Mouse (Mus musculus) lung, postnatal 0 days (tissue): ENCODE measurements around the gene Cox6a2. TPM values are rescaled to one million over a fixed set of nuclear protein-coding genes. Genes with fewer than 3 reads are reported as not detected.
A peak's percentile ranks its signal among the peaks of the same experiment; 100 is the strongest.

Source experiments
- ATAC-seq: fragments of 200-750 bp; cut with Nextera tagmentation; 2 replicates; pipeline ENCODE4 v1.8.0; 2017; ENCODE audit warnings: moderate library complexity
- DNase-seq: peaks from one replicate; pipeline ENCODE4 v3.0.0-alpha.2; 2016; ENCODE audit warnings: low spot score
- H3K27ac ChIP-seq: fragments of 300-500 bp; sonication (generic); 2 replicates; pipeline ENCODE4 v1.5.1; 2014; ENCODE audit warnings: antibody characterized with exemption, mild to moderate bottlenecking, low read length, mixed read lengths
- H3K27me3 ChIP-seq: fragments of 300-500 bp; sonication (generic); replicated peaks from 2 replicates; pipeline ENCODE4 v1.6.1; 2014; ENCODE audit warnings: low read length, mixed read lengths; ENCODE audit not compliant: insufficient read depth
- H3K36me3 ChIP-seq: fragments of 300-500 bp; sonication (generic); 2 replicates; pipeline ENCODE4 v1.6.1; 2014; ENCODE audit warnings: low read length, mixed read lengths; ENCODE audit not compliant: insufficient read depth
- H3K4me1 ChIP-seq: fragments of 300-500 bp; sonication (generic); 2 replicates; pipeline ENCODE4 v1.6.1; 2014; ENCODE audit warnings: antibody characterized with exemption, low read depth, low read length, mixed read lengths; ENCODE audit not compliant: insufficient read depth
- H3K4me2 ChIP-seq: fragments of 300-500 bp; sonication (generic); replicated peaks from 2 replicates; pipeline ENCODE4 v1.6.1; 2014; ENCODE audit warnings: low read depth, mild to moderate bottlenecking, low read length, moderate library complexity, mixed read lengths
- H3K4me3 ChIP-seq: fragments of 300-500 bp; sonication (generic); 2 replicates; pipeline ENCODE4 v1.5.1; 2014; ENCODE audit warnings: low read depth, low read length
- H3K9ac ChIP-seq: fragments of 300-500 bp; sonication (generic); replicated peaks from 2 replicates; pipeline ENCODE4 v1.6.1; 2014; ENCODE audit warnings: low read depth, mild to moderate bottlenecking
- H3K9me3 ChIP-seq: fragments of 300-500 bp; sonication (generic); 2 replicates; pipeline ENCODE4 v1.6.1; 2016; ENCODE audit warnings: low read length, mixed read lengths
- CTCF ChIP-seq: IDR thresholded peaks from 2 replicates; pipeline ENCODE4 v1.5.1; 2016; ENCODE audit warnings: antibody characterized with exemption, mild to moderate bottlenecking
- EP300 ChIP-seq: IDR thresholded peaks from 2 replicates; pipeline ENCODE4 v1.6.1; 2016; ENCODE audit warnings: antibody characterized with exemption, mild to moderate bottlenecking, control low read depth
- WGBS: fragments of 180-500 bp; shearing (Covaris S2); extraction: QIAGEN DNeasy Blood & Tissue Kit; methylation state at CpG from one replicate; pipeline ENCODE4 v1.1.7; 2014; 5-methylcytosine and 5-hydroxymethylcytosine counted together
- polyA plus RNA-seq: library from polyadenylated mRNA; unstranded; fragments of >200 nt; fragmentation: Nextera tagmentation; extraction: Ambion mirVana; gene quantifications from 2 replicates; pipeline ENCODE4 v1.2.1, GENCODE M21; 2015

The Cox6a2 gene
- polyA plus RNA-seq, 1 experiment from 2014 or later, result 27.8 TPM

DNA sequence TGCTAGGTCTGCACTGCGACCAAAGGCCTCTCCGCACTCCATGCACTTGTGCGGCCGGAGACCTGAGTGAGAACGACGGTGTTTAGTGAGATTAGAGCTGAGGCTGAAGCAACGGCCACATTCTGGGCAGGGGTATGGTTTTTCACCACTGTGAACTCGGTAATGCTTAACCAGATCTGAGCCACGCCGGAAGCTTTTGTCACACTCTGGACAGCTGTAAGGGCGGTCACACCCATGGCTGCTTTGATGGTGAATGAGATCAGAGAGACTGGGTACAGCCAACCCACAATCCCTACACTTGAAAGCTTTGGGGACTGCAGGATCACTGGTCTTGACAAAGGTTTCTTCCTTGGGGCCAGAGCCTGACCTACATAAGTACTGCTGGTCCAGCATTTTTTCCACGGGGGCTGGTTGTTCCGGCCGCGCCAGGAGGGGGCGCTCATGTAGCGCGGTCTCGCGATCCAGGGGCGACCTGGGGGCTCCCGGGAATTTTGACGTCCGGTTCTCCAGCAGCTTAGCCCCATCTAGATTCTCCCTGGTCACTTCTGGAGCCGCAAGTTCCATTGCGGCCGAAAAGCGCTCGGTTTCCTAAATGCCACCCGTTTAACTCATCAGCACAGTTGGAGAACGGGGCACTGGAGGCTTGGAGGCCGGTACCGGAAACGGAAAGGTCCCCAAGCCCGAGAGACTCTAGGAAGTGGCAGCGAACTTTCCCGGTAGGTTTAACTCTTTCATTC is 30.8 kb upstream of the Cox6a2 start, which contains the start of gene Armc5:
TSS of gene Armc5 (plus strand) at position 487 of the 737 bp plus-strand sequence.
- Histone ChIP-seq H3K27me3 (no peaks in the 10 kb centered on the region), H3K4me3 (peak within 1 kb of the TSS; percentile 82), H3K27ac (peak within 1 kb of the TSS; percentile 99), H3K4me2 (peak within 1 kb of the TSS; percentile 74), H3K36me3 (peaks cover 4% of the 10 kb centered on the region; the same call in 1 of the 2 replicates), H3K4me1 (peaks cover 3% of the 10 kb centered on the region; the same call in 1 of the 2 replicates), H3K9me3 (no peaks in the 10 kb centered on the region), H3K9ac (peak within 1 kb of the TSS; percentile 76)
- peak; percentile 85 for TF ChIP-seq CTCF
- peak; percentile 34; the same call in 1 of the 2 replicates for TF ChIP-seq EP300
- DNase-seq (peak; percentile 90), ATAC-seq (peak; percentile 36)
- WGBS, result 23% methylated on average over 37 of the region's 37 CpGs

DNA sequence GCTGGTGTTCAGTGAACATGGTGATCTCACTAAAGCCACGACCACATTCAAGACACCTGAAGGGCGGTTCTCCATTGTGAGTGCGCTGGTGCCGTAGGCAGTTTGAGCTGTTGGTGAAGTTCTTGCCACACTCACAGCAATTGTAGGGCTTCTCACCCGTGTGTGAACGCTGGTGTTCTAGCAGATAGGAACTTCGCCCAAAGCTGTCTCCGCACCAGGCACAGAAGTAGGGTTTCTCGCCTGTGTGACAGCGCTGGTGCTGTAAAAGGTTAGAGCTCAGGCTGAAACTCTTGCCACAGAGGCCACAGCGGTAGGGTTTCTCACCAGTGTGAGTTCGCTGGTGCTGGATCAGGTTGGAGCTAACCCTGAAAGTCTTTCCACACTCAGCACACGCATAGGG is 30.2 kb upstream of the Cox6a2 start:
- Histone ChIP-seq H3K4me1 (peaks cover 3% of the 10 kb centered on the region; the same call in 1 of the 2 replicates), H3K9ac (peak overlapping the region; percentile 76; the same call in 1 of the 2 replicates), H3K9me3 (no peaks in the 10 kb centered on the region), H3K4me2 (no peak overlapping the region), H3K27ac (peak overlapping the region; percentile 99; the same call in 1 of the 2 replicates), H3K4me3 (no peak overlapping the region), H3K27me3 (no peaks in the 10 kb centered on the region), H3K36me3 (peaks cover 3% of the 10 kb centered on the region; the same call in 1 of the 2 replicates)
- DNase-seq, result no peak
- TF ChIP-seq EP300, result no peak
- no peak for TF ChIP-seq CTCF
- WGBS, result 92% methylated on average over 13 of the region's 13 CpGs
- ATAC-seq, result no peak

DNA sequence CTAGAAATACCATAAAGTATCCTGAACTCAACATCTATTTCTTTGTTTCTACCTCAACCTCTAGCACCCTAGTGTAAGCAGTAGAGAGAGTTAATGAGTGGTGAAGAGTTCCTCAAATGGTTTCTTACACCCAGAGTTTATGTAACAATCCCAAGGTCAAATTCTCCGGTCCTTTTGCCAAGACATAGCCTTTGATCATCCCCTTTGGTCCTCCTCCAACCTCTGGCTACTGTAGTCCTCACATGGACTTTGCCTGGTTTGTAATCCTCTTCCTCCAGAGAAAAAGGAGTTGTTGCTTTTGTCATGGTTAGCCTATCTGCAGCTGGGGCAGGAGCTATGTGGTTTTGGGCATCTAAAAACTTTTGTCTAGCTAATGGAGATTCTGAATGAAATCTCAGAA is 29.3 kb upstream of the Cox6a2 start:
- Histone ChIP-seq H3K36me3 (no peaks in the 10 kb centered on the region; the same call in 1 of the 2 replicates), H3K27me3 (no peaks in the 10 kb centered on the region), H3K4me1 (peaks cover 3% of the 10 kb centered on the region; the same call in 1 of the 2 replicates), H3K4me3 (no peak overlapping the region), H3K4me2 (no peak overlapping the region), H3K9ac (no peak overlapping the region), H3K27ac (no peak overlapping the region), H3K9me3 (no peaks in the 10 kb centered on the region)
- no peak for ATAC-seq
- DNase-seq, result no peak
- WGBS, result 57% methylated on average over 1 of the region's 1 CpGs
- no peak for TF ChIP-seq CTCF
- TF ChIP-seq EP300, result no peak

DNA sequence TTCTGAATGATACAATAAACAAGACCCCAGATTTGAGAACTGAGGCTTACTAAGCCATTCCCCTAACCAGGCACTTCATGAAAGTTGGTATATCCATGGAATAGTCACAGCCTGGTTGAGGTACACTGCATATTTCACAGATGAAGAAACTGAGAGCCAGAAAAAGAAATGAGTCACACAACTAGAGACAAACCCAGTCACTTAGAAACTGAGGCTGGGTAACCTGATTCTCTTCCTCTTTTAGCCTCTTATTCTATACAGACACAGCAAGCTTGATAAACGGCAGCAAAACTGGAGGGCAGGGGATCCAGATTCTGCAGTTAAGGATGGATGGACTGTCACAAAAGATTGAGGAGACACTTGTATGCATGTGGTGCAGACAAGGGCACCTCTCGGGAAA is 28.6 kb upstream of the Cox6a2 start:
- ATAC-seq, result no peak
- peaks cover 3% of the 10 kb centered on the region; the same call in 1 of the 2 replicates for H3K4me1 ChIP-seq
- no peak for TF ChIP-seq EP300
- TF ChIP-seq CTCF, result no peak
- no peaks in the 10 kb centered on the region for H3K27me3 ChIP-seq
- no peak overlapping the region for H3K9ac ChIP-seq
- 79% methylated on average over 2 of the region's 2 CpGs for WGBS
- no peak overlapping the region for H3K27ac ChIP-seq
- DNase-seq, result no peak
- no peaks in the 10 kb centered on the region for H3K9me3 ChIP-seq
- H3K4me2 ChIP-seq, result no peak overlapping the region
- no peaks in the 10 kb centered on the region; the same call in 1 of the 2 replicates for H3K36me3 ChIP-seq
- H3K4me3 ChIP-seq, result no peak overlapping the region

DNA sequence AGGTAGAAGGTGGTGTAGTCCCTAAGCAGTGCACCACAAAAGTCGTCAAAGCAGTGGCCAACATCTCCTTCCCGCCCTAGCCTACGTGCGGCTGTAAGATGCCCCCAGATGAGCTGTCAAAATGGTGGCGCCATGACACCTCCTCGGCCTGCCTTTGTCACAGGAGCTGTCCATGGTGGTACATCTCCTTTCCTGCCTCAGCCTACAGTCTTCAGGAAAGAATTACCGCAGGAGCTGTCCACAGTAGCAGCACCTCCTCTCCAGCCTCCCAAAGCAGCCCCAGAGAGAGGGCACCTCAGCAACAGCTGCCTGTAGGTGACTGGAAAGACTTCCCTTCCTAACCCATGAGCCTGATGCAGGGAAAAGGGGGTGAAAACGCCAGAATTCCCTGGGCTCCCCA is 25.6 kb upstream of the Cox6a2 start:
- no peaks in the 10 kb centered on the region for H3K36me3 ChIP-seq
- DNase-seq, result no peak
- H3K4me2 ChIP-seq, result no peak overlapping the region
- TF ChIP-seq EP300 (no peak), CTCF (no peak)
- no peaks in the 10 kb centered on the region for H3K9me3 ChIP-seq
- WGBS, result 37% methylated on average over 8 of the region's 8 CpGs
- H3K9ac ChIP-seq, result no peak overlapping the region
- no peak overlapping the region for H3K27ac ChIP-seq
- H3K4me3 ChIP-seq, result no peak overlapping the region
- no peaks in the 10 kb centered on the region for H3K27me3 ChIP-seq
- no peak for ATAC-seq
- peaks cover under 1% of the 10 kb centered on the region; the same call in 1 of the 2 replicates for H3K4me1 ChIP-seq

DNA sequence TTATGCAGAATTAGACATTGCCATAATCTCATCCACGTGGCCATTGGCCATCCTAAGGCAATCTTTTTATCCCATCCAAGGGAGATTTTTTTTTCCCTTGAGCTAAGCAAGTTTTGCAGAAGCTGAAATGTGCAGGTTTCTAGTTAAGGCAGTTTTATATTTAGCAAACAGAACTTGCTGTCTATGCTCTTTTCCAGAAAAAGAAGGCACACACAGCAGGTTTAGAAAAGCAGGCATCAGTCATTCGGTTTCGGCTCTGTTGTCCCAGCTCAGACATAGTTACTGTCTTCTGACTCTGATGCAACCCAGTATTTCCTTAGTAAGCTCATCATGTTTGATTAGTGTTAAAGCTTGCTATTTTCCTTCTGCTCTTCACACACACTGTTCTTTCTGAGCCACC is 14.7 kb upstream of the Cox6a2 start:
- Histone ChIP-seq H3K4me2 (no peak overlapping the region), H3K4me3 (no peak overlapping the region), H3K36me3 (no peaks in the 10 kb centered on the region), H3K9ac (no peak overlapping the region), H3K27me3 (no peaks in the 10 kb centered on the region), H3K4me1 (no peaks in the 10 kb centered on the region), H3K27ac (no peak overlapping the region), H3K9me3 (no peaks in the 10 kb centered on the region)
- no peak for TF ChIP-seq EP300
- TF ChIP-seq CTCF, result no peak
- ATAC-seq (no peak), DNase-seq (no peak)
- whole genome bisulfite sequencing, result 81% methylated on average over 3 of the region's 3 CpGs
